Mouse (Mus musculus) c-Kit-negative CD71-positive TER-119-positive erythroid progenitor cells, embryonic 14.5 days (primary cell): ENCODE measurements at regions not wholly inside any gene's neighbourhood (a gene's known extent, or its start where the extent isn't known, plus 50 kb on each side); places are given as distances from the start of the nearest gene placed in this dataset.
"Not testable (repeated sequence)": the region's sequence is repeated elsewhere in the genome, so short reads cannot be mapped to it uniquely, and the experiment has no call there.

Experiments
- DNase-seq: peaks from one replicate; pipeline ENCODE4 v3.0.0-alpha.2; 2013; ENCODE audit warnings: low read depth, low spot score

DNA sequence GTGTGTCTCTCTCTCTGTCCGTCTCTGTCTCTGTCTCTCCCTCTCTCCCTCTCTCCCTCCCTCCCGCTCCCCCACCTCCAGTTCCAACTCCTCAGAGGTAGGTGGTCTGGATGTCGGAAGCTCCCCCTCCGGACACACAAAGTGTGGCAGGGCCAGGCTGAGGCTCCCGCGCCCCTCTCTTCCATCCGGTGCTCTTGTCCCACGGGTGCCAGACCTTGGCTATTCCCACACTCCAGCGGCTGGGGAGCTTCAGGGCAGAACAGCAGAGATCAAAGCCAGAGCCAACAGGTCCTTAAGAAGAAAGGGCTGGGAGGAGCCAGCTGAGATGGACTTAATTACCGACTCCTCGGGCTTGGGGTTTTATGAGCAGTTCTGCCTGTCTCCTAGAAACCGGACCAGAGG is 101.1 kb upstream of the Med13l start:
- DNase-seq, result no peak

DNA sequence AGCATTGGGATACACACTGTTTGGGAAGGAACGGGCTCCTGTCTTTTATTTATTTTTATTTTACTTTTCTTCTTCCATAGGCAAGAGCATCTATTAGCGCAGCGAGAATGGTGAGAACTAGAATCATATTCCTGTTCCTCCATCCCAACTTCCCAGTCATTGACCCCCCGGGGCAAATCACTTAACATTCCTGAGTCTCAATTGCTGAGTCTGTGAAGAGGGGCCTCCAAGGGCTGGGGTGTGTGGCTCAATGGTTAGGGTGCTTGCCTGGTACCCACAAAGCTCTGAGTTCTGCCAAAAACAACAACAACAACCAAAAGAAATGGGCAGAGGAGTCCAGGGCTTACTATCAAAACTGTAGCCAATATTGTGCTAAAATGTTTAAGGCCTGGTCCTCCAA is 98.5 kb upstream of the Med13l start:
- no peak for DNase-seq

DNA sequence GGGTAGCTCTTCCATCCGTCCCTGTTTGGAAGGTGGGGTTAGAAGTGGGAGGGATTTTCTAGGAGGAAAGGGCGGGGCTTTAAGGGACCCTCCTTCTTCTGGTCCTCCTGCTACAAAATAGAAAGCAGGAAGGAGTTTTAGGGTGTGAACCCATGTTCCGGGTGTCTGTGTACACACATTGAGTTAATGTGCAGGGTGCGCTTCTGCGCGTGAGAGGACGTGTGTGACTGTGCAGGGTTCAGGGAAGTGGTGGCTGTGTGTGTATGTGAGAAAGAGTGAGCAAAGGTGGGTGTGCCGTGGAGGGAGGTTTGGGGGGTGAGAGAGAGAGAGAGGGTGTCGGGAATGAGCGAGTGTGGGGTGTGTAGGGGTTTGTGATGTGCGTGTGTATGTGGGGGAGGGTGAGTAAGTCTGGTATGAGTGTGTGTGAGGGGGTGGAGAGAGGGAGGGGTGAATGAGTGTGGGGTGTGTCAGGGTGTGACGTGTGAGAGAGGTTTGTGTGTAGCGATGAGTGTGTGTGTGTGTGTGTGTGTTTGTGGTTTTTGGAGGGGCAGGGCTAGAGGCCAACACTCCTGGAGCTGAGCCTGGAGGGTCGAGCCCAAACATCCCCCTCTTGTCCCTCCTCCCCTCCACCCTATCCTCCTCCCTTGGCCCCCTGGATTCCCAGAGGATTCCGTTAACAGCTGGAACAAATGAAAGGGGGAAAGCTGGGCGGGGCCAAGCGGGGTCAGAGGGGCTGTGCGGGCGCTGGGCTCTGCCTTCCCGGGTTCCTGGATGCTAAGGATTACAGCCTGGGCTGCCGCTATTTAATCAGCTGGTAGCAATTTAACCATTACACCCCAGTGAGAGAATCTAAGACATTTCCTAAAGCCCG is 95.3 kb upstream of the Med13l start:
- no peak for DNase-seq

DNA sequence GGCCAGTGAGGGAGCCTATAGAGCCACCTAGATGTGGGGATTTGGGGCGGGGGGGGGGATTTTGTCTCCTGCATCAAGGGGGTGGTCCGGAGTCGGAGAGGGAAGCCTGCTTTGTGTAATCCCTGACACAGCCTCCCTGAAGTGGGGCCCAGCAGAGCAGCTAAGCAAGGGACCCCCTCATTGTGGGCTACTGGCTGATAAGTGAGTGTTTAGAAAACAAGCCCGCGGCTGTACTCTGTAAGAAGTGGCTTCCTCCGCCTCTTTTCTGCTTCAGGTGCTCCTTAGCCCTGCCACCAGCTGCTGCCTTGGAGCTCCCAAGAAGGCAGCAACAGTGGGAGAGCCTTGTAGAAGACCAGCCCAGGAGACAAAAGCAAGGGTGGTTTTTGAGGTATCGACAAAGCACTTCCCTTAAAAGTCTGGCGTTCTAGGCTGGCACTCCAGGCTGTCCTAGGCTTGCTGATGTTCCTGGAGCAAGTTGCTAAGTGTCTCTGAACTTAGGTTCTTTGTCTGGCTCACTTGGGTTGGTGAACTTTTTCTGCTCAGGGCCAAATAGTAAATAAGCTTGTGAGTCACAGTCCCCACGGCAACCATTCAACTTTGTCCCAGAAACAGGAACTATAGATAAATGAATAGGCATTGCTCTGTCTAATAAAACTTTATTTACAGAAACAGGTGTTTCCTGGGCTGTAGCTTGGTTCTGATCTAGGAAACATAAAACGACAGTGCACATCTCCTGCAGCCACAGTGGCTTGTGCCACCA is 94.3 kb upstream of the Med13l start:
- no peak for DNase-seq

DNA sequence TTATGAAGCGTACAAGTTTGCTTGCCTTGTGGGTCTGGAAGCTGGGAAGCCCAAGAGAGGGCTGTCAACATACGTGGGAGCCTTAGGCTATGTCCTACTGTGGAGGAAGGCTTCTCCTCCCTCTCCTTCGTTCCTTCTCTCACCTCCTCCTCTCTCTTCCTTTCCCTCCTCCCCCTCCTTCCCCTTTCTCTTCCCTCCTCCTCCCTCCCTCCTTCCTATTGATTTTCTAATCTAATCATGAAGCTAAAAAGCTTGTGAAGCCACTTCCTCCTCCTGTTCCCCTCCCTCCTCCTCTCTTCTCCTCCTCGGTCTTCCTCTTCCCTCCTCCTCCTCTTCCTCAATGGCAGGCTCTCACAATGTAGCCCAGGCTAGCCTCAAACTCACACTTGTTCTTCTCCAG is 91.7 kb upstream of the Med13l start:
- DNase-seq, result no peak

DNA sequence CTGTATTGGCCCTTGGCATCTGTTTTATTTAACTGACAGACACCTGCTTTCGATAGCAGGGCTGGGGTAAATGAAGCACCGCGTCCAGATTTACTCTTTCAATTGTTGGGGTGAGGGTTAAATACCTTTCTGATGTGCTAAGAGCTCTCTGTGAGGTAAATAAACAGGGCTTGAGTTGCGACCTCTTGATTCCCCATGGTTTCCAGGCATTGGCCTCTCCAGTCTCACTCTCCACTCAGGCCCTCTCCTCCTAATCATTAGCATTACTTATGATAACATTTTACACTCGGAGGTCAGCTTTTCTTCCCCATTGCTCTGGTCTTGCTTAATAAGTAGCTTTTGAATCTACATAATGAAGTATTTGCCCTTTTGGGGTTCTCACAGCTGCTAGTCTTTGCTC is 88.9 kb upstream of the Med13l start:
- no peak for DNase-seq

DNA sequence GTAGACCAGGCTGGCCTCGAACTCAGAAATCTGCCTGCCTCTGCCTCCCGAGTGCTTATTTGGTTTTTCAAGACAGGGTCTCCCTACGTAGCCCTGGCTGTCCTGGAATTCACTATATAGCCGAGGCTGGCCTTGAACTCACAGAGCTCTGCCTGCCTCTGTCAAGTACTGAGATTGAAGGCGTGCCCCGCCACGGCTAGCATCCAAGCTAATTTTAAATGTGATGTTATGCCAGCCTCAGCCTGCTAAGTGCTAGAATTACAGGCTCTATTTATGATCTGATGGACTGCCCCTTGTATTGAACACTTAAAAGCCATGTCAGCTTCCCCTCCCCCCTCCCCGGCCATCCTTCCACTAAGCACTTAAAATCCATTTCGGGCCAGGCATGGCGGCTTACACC is 88.2 kb upstream of the Med13l start:
- no peak for DNase-seq

DNA sequence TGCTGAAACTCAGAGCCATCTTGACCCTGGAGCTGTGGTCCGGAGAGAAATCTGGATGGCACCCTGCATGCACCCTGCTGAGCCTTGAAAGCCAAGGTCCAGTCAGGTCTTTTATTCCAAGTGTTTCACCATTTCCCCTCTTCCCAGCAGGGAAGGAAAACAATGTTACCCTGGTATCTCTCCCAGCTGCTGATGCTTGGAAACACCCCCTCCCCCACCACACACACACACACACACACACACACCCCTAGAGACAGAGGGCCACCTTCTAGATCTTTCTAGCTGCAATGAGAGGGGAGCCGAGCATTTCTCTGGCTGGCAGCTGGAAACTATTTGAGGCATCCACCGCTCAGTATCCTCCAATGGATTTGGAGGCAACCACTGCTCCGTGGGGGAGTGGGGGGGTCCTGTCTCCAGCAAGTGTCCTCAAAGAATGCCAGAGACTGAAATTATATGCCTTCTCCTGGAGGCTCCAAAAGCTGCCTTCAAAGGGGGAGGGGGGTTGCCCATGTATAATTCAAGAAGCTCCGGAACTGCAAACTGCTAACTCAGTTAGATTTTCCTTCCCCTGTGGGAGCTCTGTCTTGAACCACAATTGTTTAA is 87.2 kb upstream of the Med13l start:
- DNase-seq, result no peak

DNA sequence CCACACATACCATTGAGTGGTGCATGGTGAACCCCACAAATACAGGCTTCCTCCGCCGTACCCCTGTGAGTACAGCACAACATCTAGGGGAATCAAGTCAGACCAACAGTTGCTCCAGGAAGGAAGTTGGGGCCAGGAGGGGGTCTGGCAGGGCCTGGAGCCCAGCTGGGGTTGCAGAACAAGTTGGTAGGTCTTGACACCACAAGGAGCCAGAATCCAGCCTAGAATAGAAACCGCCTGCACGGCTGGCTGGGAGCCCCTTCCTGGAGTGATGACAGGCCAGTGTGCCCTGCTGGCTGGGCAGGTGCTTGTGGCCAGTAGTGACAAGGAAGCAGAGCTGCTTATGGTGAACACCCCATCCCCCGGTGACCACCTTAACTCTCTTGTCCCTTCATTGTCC is 83.9 kb upstream of the Med13l start:
- DNase-seq, result no peak

DNA sequence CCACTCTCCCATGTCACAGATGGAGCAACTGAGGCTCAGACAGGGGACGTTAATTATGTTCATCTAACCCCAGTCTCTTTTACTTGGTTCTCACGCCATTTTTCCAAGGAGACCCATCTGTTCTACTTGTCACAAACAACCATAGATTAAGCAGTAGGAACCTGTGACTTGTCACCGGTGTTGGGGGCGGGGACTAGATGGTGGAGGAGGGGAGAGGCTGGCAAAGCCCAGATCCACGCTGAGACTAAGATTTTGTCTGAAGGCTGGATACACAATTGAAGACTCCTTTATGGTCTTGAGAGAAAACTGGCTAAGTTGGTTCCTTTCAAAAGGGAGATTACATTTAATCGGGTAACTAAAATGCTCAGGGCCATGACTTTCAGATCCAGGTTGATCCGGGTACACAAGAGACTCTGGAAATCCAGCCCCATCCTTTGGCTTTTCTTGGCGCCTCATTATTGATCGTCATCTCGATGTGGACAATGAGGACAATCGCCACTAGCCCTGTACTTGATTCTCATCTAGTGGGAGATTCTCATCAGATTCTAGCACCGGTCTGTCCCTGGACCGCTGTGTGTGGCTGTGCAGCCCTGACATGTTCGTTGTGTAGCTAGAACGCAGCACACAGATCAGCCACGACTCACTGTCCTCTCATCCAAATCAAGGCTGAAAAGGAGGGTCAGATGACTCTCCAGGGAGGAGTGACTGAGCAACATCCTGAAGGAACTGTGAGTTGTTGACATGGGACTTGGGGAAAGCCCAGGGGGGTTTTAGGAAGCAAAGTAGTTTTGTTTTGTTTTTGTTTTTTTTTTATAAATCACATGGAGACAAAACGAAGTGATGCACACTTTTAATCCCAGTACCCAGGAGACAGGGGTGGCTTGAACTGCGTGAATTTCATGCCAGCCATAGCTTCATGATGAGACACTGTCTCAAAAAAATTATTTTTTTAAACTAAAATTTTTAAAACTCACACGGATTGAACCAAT is 83.1 kb upstream of the Med13l start:
- DNase-seq, result no peak

DNA sequence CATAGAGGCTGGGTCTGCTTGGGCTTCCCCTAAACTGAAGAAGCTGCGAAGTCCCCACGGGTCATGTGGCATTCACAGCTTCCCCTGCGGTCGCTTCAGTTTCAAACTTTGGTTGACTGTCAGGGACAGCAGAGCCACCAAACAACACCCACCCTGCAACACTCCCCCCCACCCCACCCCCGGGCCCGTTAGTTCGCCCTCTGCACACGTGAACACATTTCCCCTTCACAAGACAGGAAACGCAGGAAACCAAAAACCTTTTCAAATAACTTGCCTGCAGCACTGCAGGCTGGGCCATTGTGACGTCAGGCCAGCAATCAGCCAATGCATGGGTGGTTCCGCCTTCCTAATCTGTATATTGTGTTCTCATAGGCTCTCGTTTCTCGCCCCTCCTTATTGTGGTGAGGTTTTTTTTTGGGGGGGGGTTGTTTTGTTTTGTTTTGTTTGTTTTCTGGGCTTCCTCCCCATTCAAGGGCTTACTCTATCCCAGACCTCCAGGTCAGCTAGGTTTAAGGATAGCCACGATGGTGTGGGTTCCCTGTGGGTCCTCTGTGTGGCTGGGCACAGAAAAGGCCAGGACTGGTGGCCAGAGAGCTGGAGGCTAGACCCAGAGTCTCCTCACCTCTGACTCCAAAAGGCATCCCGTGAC is 82.2 kb upstream of the Med13l start:
- DNase-seq, result peak; percentile 78

DNA sequence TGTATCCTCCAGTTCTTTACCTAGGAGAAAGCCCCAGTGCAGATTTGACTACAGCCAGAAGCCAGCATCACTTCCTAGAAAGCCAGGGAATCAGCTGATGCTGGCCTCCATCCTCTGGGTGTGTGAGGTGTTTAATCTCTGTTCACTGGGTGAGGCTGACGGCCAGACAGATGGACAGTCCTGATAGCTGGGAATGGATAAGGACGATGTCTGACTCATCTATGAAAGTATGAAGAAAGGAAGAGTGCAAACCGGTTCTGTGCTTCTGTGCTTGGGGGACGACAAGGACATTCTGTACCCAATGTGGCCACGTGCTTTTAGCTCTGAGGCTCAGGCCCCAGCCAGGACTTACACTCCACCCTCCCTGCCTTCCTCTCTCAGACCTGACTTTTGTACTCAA is 80.5 kb upstream of the Med13l start:
- peak; percentile 89 for DNase-seq

DNA sequence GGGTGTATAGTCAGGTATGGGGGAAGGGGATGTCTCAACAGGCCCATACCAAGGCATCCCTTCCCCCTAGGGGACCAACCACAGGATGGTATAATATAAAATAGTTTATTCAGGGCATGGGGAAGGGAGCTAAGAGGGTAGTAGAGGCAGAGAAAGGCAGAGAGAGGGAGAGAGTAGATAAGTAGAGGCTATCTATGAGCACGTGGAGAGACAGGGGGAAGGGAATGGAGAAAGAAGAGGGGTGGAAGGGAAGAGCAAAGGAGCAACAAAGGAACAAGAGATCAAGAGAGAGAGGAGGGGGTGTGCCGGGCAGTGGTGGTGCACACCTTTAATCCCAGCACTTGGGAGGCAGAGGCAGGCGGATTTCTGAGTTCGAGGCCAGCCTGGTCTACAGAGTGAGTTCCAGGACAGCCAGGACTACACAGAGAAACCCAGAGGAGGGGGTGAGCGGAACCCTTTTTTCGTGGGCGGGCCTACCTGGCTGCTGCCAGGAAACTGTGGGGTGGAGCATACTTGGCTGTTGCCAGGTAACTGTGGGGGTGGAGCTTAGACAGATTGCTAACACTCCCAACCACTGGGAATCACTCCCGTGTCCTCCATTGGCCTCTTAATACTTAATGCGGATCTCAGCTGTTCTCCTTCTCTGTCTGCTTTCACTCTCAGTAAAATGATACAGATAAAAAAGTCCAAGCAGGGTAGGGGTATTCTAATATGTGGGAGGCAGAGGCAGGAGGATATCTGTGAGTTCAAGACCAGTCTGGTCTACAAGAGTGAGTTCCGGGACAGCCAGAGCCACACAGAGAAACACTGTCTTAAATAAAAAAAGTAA is 79.3 kb upstream of the Med13l start:
- DNase-seq, result peak; percentile 79

DNA sequence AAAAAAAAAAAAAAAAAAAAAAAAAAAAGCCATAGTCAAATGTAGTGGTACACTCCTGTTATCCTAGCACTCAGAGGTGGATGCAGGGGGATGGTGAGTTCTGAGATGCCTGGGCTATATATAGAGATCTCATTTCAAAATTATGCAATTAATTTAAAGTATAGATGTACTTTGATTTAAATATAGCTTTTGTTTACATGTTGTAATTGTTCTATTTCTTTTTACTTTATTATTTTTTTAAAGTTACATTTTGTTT is 78.8 kb upstream of the Med13l start:
- no peak for DNase-seq

DNA sequence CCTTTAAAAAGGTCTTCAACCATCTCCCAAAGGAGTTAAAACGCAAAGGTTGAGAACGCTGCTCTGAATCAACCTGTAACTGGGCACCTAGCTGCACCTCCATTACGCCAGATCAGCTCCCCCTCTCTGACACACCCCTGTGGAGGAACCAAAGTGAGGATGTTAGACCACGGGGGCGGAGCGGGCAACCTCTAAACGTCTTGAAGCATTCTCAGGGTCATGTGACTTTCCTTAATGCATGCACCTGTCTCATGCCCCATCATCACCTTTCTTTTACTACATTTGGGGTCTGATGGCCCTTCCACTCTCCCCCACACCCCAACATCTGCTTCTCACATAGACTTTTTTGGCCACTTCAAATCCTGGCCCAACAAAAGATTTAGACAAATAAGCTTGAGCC is 77.9 kb upstream of the Med13l start:
- no peak for DNase-seq

DNA sequence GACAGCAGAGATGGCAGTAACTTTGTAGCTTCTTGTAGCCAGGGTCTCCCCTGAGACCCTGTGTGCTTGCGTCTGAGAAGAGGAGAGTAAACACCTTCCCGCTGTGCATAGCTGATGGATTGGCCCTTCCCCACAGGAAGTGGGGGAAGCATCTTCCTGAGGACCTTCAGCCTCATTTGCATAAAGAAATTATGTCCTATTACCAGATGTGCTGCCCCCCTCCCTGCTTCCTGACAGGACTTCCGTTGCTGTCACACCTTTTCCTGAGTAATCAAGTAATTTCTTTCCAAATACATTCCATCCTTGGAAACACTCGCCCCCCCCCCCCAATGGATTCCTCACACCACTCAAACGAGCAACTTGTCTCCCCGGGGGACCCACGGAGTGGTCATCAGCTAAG is 77.5 kb upstream of the Med13l start:
- DNase-seq, result no peak

DNA sequence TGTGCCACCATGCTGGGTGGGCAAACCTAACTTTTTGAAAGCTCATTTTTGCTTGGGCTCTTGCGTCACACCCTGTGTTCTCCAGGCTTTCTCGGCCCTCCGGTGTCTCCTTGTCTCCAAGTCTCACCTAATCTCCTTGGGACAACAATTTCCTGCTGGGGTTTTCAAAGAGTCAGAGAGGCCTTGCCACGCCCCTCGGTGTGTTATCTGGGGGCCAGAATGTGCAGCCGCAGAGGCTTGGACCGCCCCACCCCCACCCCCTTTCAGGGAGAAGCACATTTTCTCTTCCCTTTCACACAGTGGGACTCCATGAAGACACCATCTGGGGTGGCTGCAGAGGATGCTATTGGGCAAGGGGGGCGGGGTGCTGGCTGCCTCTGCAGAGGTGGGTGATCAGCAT is 76.9 kb upstream of the Med13l start:
- DNase-seq, result peak; percentile 93

DNA sequence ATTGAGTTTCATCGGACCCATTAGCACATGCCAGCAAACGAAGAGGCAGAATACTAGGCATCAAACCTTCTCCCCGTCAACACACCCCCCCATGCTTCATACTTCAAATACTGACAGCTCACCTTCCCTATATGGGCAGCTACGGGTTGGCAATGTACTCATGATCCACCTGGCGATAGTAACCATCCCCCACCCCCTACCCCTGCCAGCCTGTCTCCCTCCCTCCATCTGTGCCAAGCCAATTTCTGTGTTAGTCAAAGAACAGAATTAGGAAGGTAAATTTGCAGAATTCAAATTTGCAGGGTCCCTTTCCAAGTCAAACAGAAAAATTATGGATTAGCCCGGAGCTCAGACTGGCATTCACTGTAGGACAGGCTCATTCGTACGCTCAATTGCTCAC is 75.3 kb upstream of the Med13l start:
- DNase-seq, result no peak

DNA sequence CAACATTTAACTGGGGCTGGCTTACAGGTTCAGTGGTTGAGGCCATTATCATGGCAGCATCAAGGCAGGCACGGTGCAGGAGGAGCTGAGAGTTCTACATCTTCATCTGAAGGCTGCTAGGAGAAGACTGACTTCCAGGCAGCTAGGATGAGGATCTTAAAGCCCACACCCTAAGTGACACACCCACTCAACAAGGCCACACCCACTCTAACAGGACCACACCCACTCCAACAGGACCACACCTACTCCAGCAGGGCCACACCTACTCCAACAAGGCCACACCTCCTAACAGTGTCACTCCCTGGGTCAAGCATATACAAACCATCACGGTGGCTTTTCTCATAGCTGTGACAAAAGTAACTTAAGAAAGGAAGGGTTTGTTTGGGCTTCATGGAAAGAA is 68.0 kb upstream of the Med13l start:
- not testable (repeated sequence) for DNase-seq
